Mouse (Mus musculus) ES-E14 (cell line): ENCODE results near the gene 4833420G17Rik. TPM values are rescaled to one million over a fixed set of nuclear protein-coding genes. Genes with fewer than 3 reads are reported as not detected.
"Not testable (repeated sequence)": the region's sequence is repeated elsewhere in the genome, so short reads cannot be mapped to it uniquely, and the experiment has no call there.

Experiments
- DNase-seq: peaks from one replicate; pipeline ENCODE4 v3.0.0-alpha.2; 2013; ENCODE audit warnings: low read depth, low spot score
- H3K27ac ChIP-seq: 2 replicates; pipeline ENCODE4 v1.5.1; 2012; ENCODE audit warnings: low read depth, mild to moderate bottlenecking, low read length, moderate library complexity, mixed read lengths; ENCODE audit not compliant: poor library complexity, insufficient read depth, severe bottlenecking
- H3K36me3 ChIP-seq: 2 replicates; pipeline ENCODE4 v1.6.1; 2012; ENCODE audit warnings: mild to moderate bottlenecking, low read length, moderate library complexity, mixed read lengths; ENCODE audit not compliant: control insufficient read depth, poor library complexity, insufficient read depth, severe bottlenecking
- H3K4me1 ChIP-seq, 2 experiments: fragments of 150-350 bp in 1 of 2; sonication (generic) in 1 of 2; 2 replicates each; pipeline ENCODE4 v1.6.1; 2012; ENCODE audit warnings: low read length in 2 of 2, mild to moderate bottlenecking in 1 of 2, mixed read lengths in 1 of 2; ENCODE audit not compliant: control insufficient read depth in 2 of 2, insufficient read depth in 2 of 2, poor library complexity in 1 of 2
- H3K4me3 ChIP-seq, 2 experiments: fragments of 150-350 bp in 1 of 2; sonication (generic) in 1 of 2; 2 replicates each; pipeline ENCODE4 v1.5.1; 2012; ENCODE audit warnings: low read length in 2 of 2, low read depth in 1 of 2, mild to moderate bottlenecking in 1 of 2, mixed read lengths in 1 of 2; ENCODE audit not compliant: insufficient read depth in 1 of 2, poor library complexity in 1 of 2, severe bottlenecking in 1 of 2
- H3K9ac ChIP-seq: 2 replicates; pipeline ENCODE4 v1.6.1; 2012; ENCODE audit warnings: low read depth, mild to moderate bottlenecking, low read length, mixed read lengths; ENCODE audit not compliant: poor library complexity, insufficient read depth, severe bottlenecking
- H3K9me3 ChIP-seq: fragments of 150-350 bp; sonication (generic); 2 replicates; pipeline ENCODE4 v1.6.1; 2012; ENCODE audit warnings: low read depth, mild to moderate bottlenecking, low read length; ENCODE audit not compliant: control insufficient read depth, insufficient read depth
- HCFC1 ChIP-seq: IDR thresholded peaks from 2 replicates; pipeline ENCODE4 v1.6.1; 2012; ENCODE audit warnings: low read length, inconsistent platforms, borderline replicate concordance; ENCODE audit not compliant: insufficient read depth
- MAFK ChIP-seq: IDR thresholded peaks from 2 replicates; pipeline ENCODE4 v1.6.1; 2014; ENCODE audit warnings: mild to moderate bottlenecking, low read depth, low read length, inconsistent platforms; ENCODE audit not compliant: insufficient read depth
- ZNF384 ChIP-seq: IDR thresholded peaks from 2 replicates; pipeline ENCODE4 v1.6.1; 2012; ENCODE audit warnings: low read depth, low read length, inconsistent platforms
- in situ Hi-C, 2 experiments: fragments of 600-800 bp; cut with MboI; formaldehyde crosslinking; loops; one replicate each; pipeline ENCODE4 v1.15.1; 2025; ENCODE audit warnings: low sequenced_read_pairs in 2 of 2, inconsistent platforms in 1 of 2; ENCODE audit not compliant: unreplicated experiment in 2 of 2
- total RNA-seq: library from RNA; depleted of rRNA; stranded (reverse); fragments of 300-350 nt; gene quantifications from 2 replicates; pipeline ENCODE4 v1.2.3, GENCODE M21; 2012; rRNA removed

4833420G17Rik gene
- total RNA-seq, 1 experiment: 25.0 TPM

GRCm38 (mm10) chr13:119487880-119488580 is 25.5 kb downstream of the 4833420G17Rik start, which contains the start of the genes Tmem267 and 3110070M22Rik:
TSS of gene Tmem267 (plus strand) at chr13:119488039.
TSS of gene 3110070M22Rik (minus strand) at chr13:119488383.
- Histone ChIP-seq H3K27ac (no peak within 1 kb of the TSS), H3K36me3 (peaks cover 2% of the 10 kb centered on the region), H3K4me1 (no peaks in the 10 kb centered on the region), H3K4me3 (peak within 1 kb of the TSS in 1 of 2 experiments; percentile 79; a peak in 1 of 4 replicates), H3K9me3 (no peaks in the 10 kb centered on the region), H3K9ac (no peak within 1 kb of the TSS; the same call in 1 of the 2 replicates)
- DNase-seq: peak; percentile 37
- TF ChIP-seq ZNF384: no peak
- no peak for TF ChIP-seq MAFK
- TF ChIP-seq HCFC1: no peak
- in situ Hi-C loops: no loop called here

- DNase-seq, H3K4me3 ChIP-seq, H3K27ac ChIP-seq, H3K4me1 ChIP-seq, H3K9me3 ChIP-seq, H3K9ac ChIP-seq, H3K36me3 ChIP-seq, in situ Hi-C loops: not testable (repeated sequence)
Observed at GRCm38 (mm10) chr13:119492083-119492482, 29.5 kb downstream of the 4833420G17Rik start.

- DNase-seq, H3K9ac ChIP-seq, in situ Hi-C loops, H3K9me3 ChIP-seq, H3K27ac ChIP-seq, H3K36me3 ChIP-seq, H3K4me3 ChIP-seq, H3K4me1 ChIP-seq: not testable (repeated sequence)
Observed at GRCm38 (mm10) chr13:119494938-119495337, 32.4 kb downstream of the 4833420G17Rik start.

Other genes starting within 250 kb of the 4833420G17Rik start
- gene Paip1, start 34.2 kb upstream of the 4833420G17Rik start, total RNA-seq: 15.0 and 25.6 TPM in 2 replicates
- gene Tmem267, start 25.3 kb downstream of the 4833420G17Rik start, total RNA-seq: 0.94 and 1.1 TPM in 2 replicates
- not detected in 2 replicates for gene 3110070M22Rik, start 25.6 kb downstream of the 4833420G17Rik start, total RNA-seq
- gene Ccl28, start 161.1 kb downstream of the 4833420G17Rik start, total RNA-seq: not detected in 2 replicates
- 43.0 and 58.6 TPM in 2 replicates for gene Hmgcs1, start 227.6 kb downstream of the 4833420G17Rik start, total RNA-seq